Mouse (Mus musculus): ENCODE data around the gene Acadl.

GRCm38 (mm10) chr1:66912305-66912704 is 49.2 kb upstream of the Acadl start:
- TF ChIP-seq CTCF (IDR thresholded peaks at IDR 0.05; ENCODE audit: extremely low read depth, insufficient read depth, low read length) (no peak), POLR2A (IDR thresholded peaks at IDR 0.05; ENCODE audit: extremely low read depth, insufficient read depth, low read length) (no peak)

Measured in cortical plate, adult 2 months (tissue).